21 mouse cellular contexts compared by ENCODE assay signal in the genomic region with DNA sequence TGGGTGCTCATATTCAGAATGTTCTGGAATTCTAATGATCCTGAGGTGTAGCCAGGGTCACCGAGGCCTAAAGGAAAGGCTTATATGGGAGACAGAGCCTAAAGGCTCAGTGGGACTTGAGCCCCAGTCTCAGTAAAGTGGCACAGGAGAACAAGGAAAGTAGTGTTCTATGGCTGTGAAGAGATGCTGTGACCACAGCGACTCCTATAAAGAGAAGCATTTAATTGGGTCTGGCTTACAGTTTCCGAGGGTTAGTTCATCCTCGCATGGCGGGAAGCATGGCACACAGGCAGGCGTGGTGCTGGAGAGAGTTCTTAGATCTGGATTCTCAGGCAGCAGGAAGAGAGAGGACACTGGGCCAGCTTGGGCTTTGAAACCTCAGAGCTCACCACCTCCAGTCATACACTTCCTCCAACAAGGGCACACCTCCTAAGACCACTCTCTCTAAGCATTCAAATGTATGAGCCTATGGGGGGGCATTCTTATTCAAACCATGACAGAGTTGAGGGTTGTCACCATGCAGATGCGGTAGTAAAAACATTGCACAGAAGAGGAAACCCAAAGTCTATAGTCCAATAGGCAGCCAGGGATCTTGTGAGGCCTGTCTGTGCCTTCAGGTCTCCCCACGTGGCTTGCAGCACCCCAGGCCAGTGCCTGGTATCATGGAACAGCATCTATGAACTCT. TPM values are rescaled to one million over a fixed set of nuclear protein-coding genes. Genes with fewer than 3 reads are reported as not detected.
"Had no signal": no experiment of that assay in that cellular context is flagged by ENCODE, and none has a peak within 500 bp of the region (broad histone marks: within the 10 kb centered on the region; RNA-seq: fewer than 3 reads in every experiment).

No protein-coding gene starts in this region.

- H3K4me2 ChIP-seq: kidney, embryonic 15.5 days; limb, embryonic 13.5 days; lung, embryonic 14.5 days had no signal

- H3K27ac ChIP-seq: kidney, embryonic 15.5 days; limb, embryonic 10.5 days; limb, embryonic 13.5 days; liver, embryonic 14.5 days; macrophage had no signal

- ATAC-seq: intestine, embryonic 16.5 days; liver, postnatal 0 days; lung, postnatal 0 days had no signal

- H3K9ac ChIP-seq: kidney, embryonic 15.5 days; limb, embryonic 13.5 days; liver, embryonic 14.5 days; liver, postnatal 0 days; lung, embryonic 14.5 days had no signal

- DNase-seq: kidney, adult 18-20 months; kidney, postnatal 10 days; kidney, postnatal 36 days; liver; liver, postnatal 0 days; lung, embryonic 14.5 days; midbrain, embryonic 14.5 days; thymus, adult 18-20 months; thymus, postnatal 36 days had no signal

- H3K9me3 ChIP-seq: kidney, embryonic 15.5 days; limb, embryonic 10.5 days; limb, embryonic 13.5 days had no signal

- H3K4me3 ChIP-seq: kidney, embryonic 15.5 days; limb, embryonic 10.5 days; limb, embryonic 13.5 days had no signal

- H3K36me3 ChIP-seq: kidney, embryonic 15.5 days; limb, embryonic 10.5 days; limb, embryonic 13.5 days had no signal

RNA-seq across cellular contexts. Expression of a gene that starts 57.5 kb away (rescaled TPM):
- total RNA-seq: megakaryocyte, adult 5-6 weeks had no signal
- polyA plus RNA-seq: intestine, embryonic 16.5 days; kidney, embryonic 15.5 days; limb, embryonic 10.5 days; limb, embryonic 13.5 days; liver, embryonic 14.5 days; liver, postnatal 0 days; lung, embryonic 14.5 days; lung, postnatal 0 days; macrophage; neural tube, embryonic 11.5 days; small intestine, adult 2 months; spleen, adult 2 months; stomach, embryonic 16.5 days had no signal
